In genomic region chr7:141902269-141902729, GRCm38 (mm10) we compare ENCODE assay signal across 7 mouse cellular contexts. TPM values are rescaled to one million over a fixed set of nuclear protein-coding genes. Genes with fewer than 3 reads are reported as not detected.
DNase-seq lines count a peak whose midpoint lies in the region; ATAC-seq lines count a peak whose summit lies in the region.

No protein-coding gene starts in this region.

- ATAC-seq in embryonic facial prominence, embryonic 12.5 days (ENCODE audit: insufficient number of reproducible peaks, insufficient read depth, low FRiP score, low TSS enrichment): peak; percentile 94
- ATAC-seq in limb, embryonic 11.5 days (ENCODE audit: insufficient number of reproducible peaks, low FRiP score, low TSS enrichment, low read depth): peak; percentile 97
- ATAC-seq in midbrain, embryonic 14.5 days (ENCODE audit: low FRiP score, low TSS enrichment): peak; percentile 96

- peaks cover 5% of the 10 kb centered on the region; the same call in 1 of the 2 replicates for H3K27me3 ChIP-seq in embryonic facial prominence, embryonic 12.5 days
- no peaks in the 10 kb centered on the region for H3K27me3 ChIP-seq in limb, embryonic 11.5 days (ENCODE audit: control insufficient read depth, insufficient read depth, low read length)
- H3K27me3 ChIP-seq in midbrain, embryonic 14.5 days (ENCODE audit: control insufficient read depth, insufficient read depth, low read length): peaks cover 4% of the 10 kb centered on the region

- H3K36me3 ChIP-seq in embryonic facial prominence, embryonic 12.5 days: no peaks in the 10 kb centered on the region
- H3K36me3 ChIP-seq in limb, embryonic 11.5 days (ENCODE audit: control insufficient read depth, insufficient read depth, low read length): no peaks in the 10 kb centered on the region
- no peaks in the 10 kb centered on the region for H3K36me3 ChIP-seq in midbrain, embryonic 14.5 days (ENCODE audit: control insufficient read depth, insufficient read depth, low read length)

- H3K9ac ChIP-seq in embryonic facial prominence, embryonic 12.5 days: peak overlapping the region; percentile 87
- H3K9ac ChIP-seq in limb, embryonic 11.5 days (ENCODE audit: low read length): peak overlapping the region; percentile 86
- H3K9ac ChIP-seq in midbrain, embryonic 14.5 days (replicated peaks; ENCODE audit: low read length): peak overlapping the region; percentile 87

- peak; percentile 100 for DNase-seq in adrenal gland, postnatal 25 days
- peak; percentile 100 for DNase-seq in heart, adult 11 months
- peak; percentile 99 for DNase-seq in kidney, adult 18-20 months
- peak; percentile 100 for DNase-seq in limb, embryonic 11.5 days (ENCODE audit: low spot score)
- peak; percentile 100 for DNase-seq in midbrain, embryonic 14.5 days
- DNase-seq in spleen, adult 18-20 months: peak; percentile 99 to 100

- H3K4me2 ChIP-seq in embryonic facial prominence, embryonic 12.5 days (replicated peaks): peak overlapping the region; percentile 67
- peak overlapping the region; percentile 86 for H3K4me2 ChIP-seq in limb, embryonic 11.5 days (ENCODE audit: low read depth, severe bottlenecking)
- H3K4me2 ChIP-seq in midbrain, embryonic 14.5 days (ENCODE audit: low read length): peak overlapping the region; percentile 65

- H3K9me3 ChIP-seq in embryonic facial prominence, embryonic 12.5 days: no peaks in the 10 kb centered on the region
- no peaks in the 10 kb centered on the region for H3K9me3 ChIP-seq in limb, embryonic 11.5 days (ENCODE audit: control insufficient read depth, low read length)
- no peaks in the 10 kb centered on the region for H3K9me3 ChIP-seq in midbrain, embryonic 14.5 days (ENCODE audit: control insufficient read depth, low read length)

- WGBS in embryonic facial prominence, embryonic 12.5 days: under 1% methylated on average over 44 of the region's 44 CpGs
- 0% methylated on average over 42 of the region's 44 CpGs for WGBS in limb, embryonic 11.5 days
- WGBS in midbrain, embryonic 14.5 days: under 1% methylated on average over 44 of the region's 44 CpGs

- H3K4me1 ChIP-seq in embryonic facial prominence, embryonic 12.5 days: peaks cover 15% of the 10 kb centered on the region
- peaks cover 7% of the 10 kb centered on the region; the same call in 1 of the 2 replicates for H3K4me1 ChIP-seq in limb, embryonic 11.5 days (ENCODE audit: control insufficient read depth, insufficient read depth, low read length)
- H3K4me1 ChIP-seq in midbrain, embryonic 14.5 days (ENCODE audit: control insufficient read depth, insufficient read depth, low read length): peaks cover 23% of the 10 kb centered on the region

- peak overlapping the region; percentile 54; the same call in 1 of the 2 replicates for H3K27ac ChIP-seq in embryonic facial prominence, embryonic 12.5 days
- no peak overlapping the region for H3K27ac ChIP-seq in limb, embryonic 11.5 days (replicated peaks; ENCODE audit: low read depth, low read length)
- H3K27ac ChIP-seq in midbrain, embryonic 14.5 days (replicated peaks; ENCODE audit: low read depth, low read length): peak overlapping the region; percentile 80

- peak overlapping the region; percentile 77 for H3K4me3 ChIP-seq in embryonic facial prominence, embryonic 12.5 days
- H3K4me3 ChIP-seq in limb, embryonic 11.5 days (ENCODE audit: low read depth, low read length): peak overlapping the region; percentile 84
- peak overlapping the region; percentile 88 for H3K4me3 ChIP-seq in midbrain, embryonic 14.5 days (replicated peaks; ENCODE audit: low read depth, low read length)

RNA-seq across cellular contexts. Expression of gene Tollip, which starts 16.0 kb away (rescaled TPM):
- 50.6 and 53.8 TPM in 2 replicates for total RNA-seq in adrenal gland, postnatal 25 days (2021)
- 45.7 and 46.5 TPM in 2 replicates for polyA plus RNA-seq in embryonic facial prominence, embryonic 12.5 days (2016; fragmentation: Nextera tagmentation; extraction: Ambion mirVana)
- 38.0 and 38.8 TPM in 2 replicates for polyA plus RNA-seq in limb, embryonic 11.5 days (2014; fragmentation: Nextera tagmentation; extraction: Ambion mirVana)
- 61.9 and 79.7 TPM in 2 replicates for polyA plus RNA-seq in midbrain, embryonic 14.5 days (2014; fragmentation: Nextera tagmentation; extraction: Ambion mirVana)

RNA-seq across cellular contexts. Expression of gene Brsk2, which starts 47.3 kb away (rescaled TPM):
- total RNA-seq in adrenal gland, postnatal 25 days (2021): 1.1 and 1.7 TPM in 2 replicates
- 1.8 and 3.3 TPM in 2 replicates for polyA plus RNA-seq in embryonic facial prominence, embryonic 12.5 days (2016; fragmentation: Nextera tagmentation; extraction: Ambion mirVana)
- 0.49 and 0.51 TPM in 2 replicates for polyA plus RNA-seq in limb, embryonic 11.5 days (2014; fragmentation: Nextera tagmentation; extraction: Ambion mirVana)
- polyA plus RNA-seq in midbrain, embryonic 14.5 days (2014; fragmentation: Nextera tagmentation; extraction: Ambion mirVana): 23.9 and 33.5 TPM in 2 replicates
